Mouse (Mus musculus) frontal cortex, adult (tissue): ENCODE data around the gene Sct.
"Not testable (repeated sequence)": the region's sequence is repeated elsewhere in the genome, so short reads cannot be mapped to it uniquely, and the experiment has no call there.

Source experiments
- ATAC-seq: cut with Nextera tagmentation; 2 replicates; pipeline ENCODE4 v1.9.2; 2017; ENCODE audit warnings: mild to moderate bottlenecking, moderate library complexity, mixed read lengths; ENCODE audit not compliant: low TSS enrichment

Gene Sct

GRCm38 (mm10) chr7:141291921-141292582 is 13.1 kb upstream of the Sct start, which contains the start of gene Drd4:
Drd4 (plus strand) TSS chr7:141292006.
- peak; percentile 72; the same call in 1 of the 2 replicates for ATAC-seq

- no peak for ATAC-seq
Measured at GRCm38 (mm10) chr7:141288042-141288441, 9.1 kb upstream of the Sct start.

GRCm38 (mm10) chr7:141282756-141283155 is 3.8 kb upstream of the Sct start:
- no peak for ATAC-seq

GRCm38 (mm10) chr7:141281442-141281841 is 2.5 kb upstream of the Sct start:
- ATAC-seq: no peak

GRCm38 (mm10) chr7:141277701-141278678 is 943 bp downstream of the Sct start:
- no peak for ATAC-seq

- no peak for ATAC-seq
Measured at GRCm38 (mm10) chr7:141276546-141276945, 2.4 kb downstream of the Sct start, which contains the start of gene Cdhr5. Cdhr5 (minus strand) TSS chr7:141276786.

GRCm38 (mm10) chr7:141275356-141275755 is 3.6 kb downstream of the Sct start:
- ATAC-seq: no peak

- no peak for ATAC-seq
Measured at GRCm38 (mm10) chr7:141270631-141271030, 8.3 kb downstream of the Sct start.

GRCm38 (mm10) chr7:141269273-141269545 is 9.7 kb downstream of the Sct start:
- no peak for ATAC-seq

GRCm38 (mm10) chr7:141268466-141269272 is 10.3 kb downstream of the Sct start:
- no peak for ATAC-seq

GRCm38 (mm10) chr7:141265739-141266561 is 13.0 kb downstream of the Sct start, which contains the start of gene Irf7:
Irf7 (minus strand) TSS chr7:141266481.
- peak; percentile 48; the same call in 1 of the 2 replicates for ATAC-seq

- ATAC-seq: 0 out of 2 replicates have a peak, but pooled peaks have one; percentile 6
Measured at GRCm38 (mm10) chr7:141265411-141265738, 13.6 kb downstream of the Sct start.

- 0 out of 2 replicates have a peak, but pooled peaks have one; percentile 16 for ATAC-seq
Measured at GRCm38 (mm10) chr7:141264761-141265410, 14.0 kb downstream of the Sct start.

- no peak for ATAC-seq
Measured at GRCm38 (mm10) chr7:141264041-141264700, 14.8 kb downstream of the Sct start.

- no peak for ATAC-seq
Measured at GRCm38 (mm10) chr7:141263640-141264039, 15.3 kb downstream of the Sct start.

GRCm38 (mm10) chr7:141261480-141261879 is 17.5 kb downstream of the Sct start:
- no peak for ATAC-seq

GRCm38 (mm10) chr7:141256159-141256558 is 22.8 kb downstream of the Sct start:
- no peak for ATAC-seq

- ATAC-seq: not testable (repeated sequence)
Measured at GRCm38 (mm10) chr7:141250486-141250885, 28.4 kb downstream of the Sct start.

- ATAC-seq: no peak
Measured at GRCm38 (mm10) chr7:141231551-141231950, 47.4 kb downstream of the Sct start.

GRCm38 (mm10) chr7:141231111-141231510 is 47.8 kb downstream of the Sct start:
- ATAC-seq: no peak
